Mouse (Mus musculus) bone marrow, adult 2 months (tissue): ENCODE measurements around the gene Smim24.

Experiments used
- CTCF ChIP-seq: fragments of 200-500 bp; IDR thresholded peaks from 2 replicates; pipeline ENCODE4 v1.5.1; 2011; ENCODE audit warnings: low read length, control low read depth; ENCODE audit not compliant: control insufficient read depth, insufficient read depth
- POLR2A ChIP-seq: fragments of 200-500 bp; IDR thresholded peaks from 2 replicates; pipeline ENCODE4 v1.6.1; 2011; ENCODE audit warnings: low read depth, mild to moderate bottlenecking, control low read depth, low read length, borderline replicate concordance; ENCODE audit not compliant: control insufficient read depth

- TF ChIP-seq CTCF (no peak), POLR2A (no peak)
Observed at GRCm38 (mm10) chr10:81351678-81352291, 41.1 kb upstream of the Smim24 start.
